Mouse (Mus musculus) cerebellum, adult 2 months (tissue): ENCODE results near the gene Mpzl1.
"Not testable (repeated sequence)": the region's sequence is repeated elsewhere in the genome, so short reads cannot be mapped to it uniquely, and the experiment has no call there.

ENCODE experiments used
- CTCF ChIP-seq: fragments of 200-500 bp; IDR thresholded peaks from 2 replicates; pipeline ENCODE4 v1.5.1; 2011; ENCODE audit warnings: low read depth, mild to moderate bottlenecking, control low read depth, low read length, moderate library complexity, borderline replicate concordance; ENCODE audit not compliant: insufficient read depth
- POLR2A ChIP-seq: fragments of 200-500 bp; IDR thresholded peaks from 2 replicates; pipeline ENCODE4 v1.6.1; 2011; ENCODE audit warnings: low read length, control low read depth, borderline replicate concordance; ENCODE audit not compliant: insufficient read depth

GRCm38 (mm10) chr1:165680086-165680485, 45.7 kb upstream of the Mpzl1 start:
- TF ChIP-seq POLR2A, CTCF: not testable (repeated sequence)
